Mouse (Mus musculus): ENCODE measurements around the gene Gm884. TPM values are rescaled to one million over a fixed set of nuclear protein-coding genes. Genes with fewer than 3 reads are reported as not detected.
"Not testable (repeated sequence)": the region's sequence is repeated elsewhere in the genome, so short reads cannot be mapped to it uniquely, and the experiment has no call there.

The Gm884 gene
- total RNA-seq, 2 experiments from 2014 or later: not detected

GRCm38 (mm10) chr11:103634806-103635205 lies 13.9 kb upstream of the Gm884 start:
- DNase-seq: no peak

GRCm38 (mm10) chr11:103627453-103627852 lies 6.5 kb upstream of the Gm884 start:
- no peak for DNase-seq

GRCm38 (mm10) chr11:103610772-103611171 lies 10.2 kb downstream of the Gm884 start:
- no peak for DNase-seq

- DNase-seq: no peak
Measured at GRCm38 (mm10) chr11:103606611-103607010, 14.3 kb downstream of the Gm884 start.

- DNase-seq: no peak
Measured at GRCm38 (mm10) chr11:103578339-103578738, 42.6 kb downstream of the Gm884 start.

GRCm38 (mm10) chr11:103556021-103556420 lies 64.9 kb downstream of the Gm884 start:
- peak in 1 of 2 experiments; percentile 6 for DNase-seq

GRCm38 (mm10) chr11:103534973-103535372 lies 86.0 kb downstream of the Gm884 start:
- DNase-seq: not testable (repeated sequence)

GRCm38 (mm10) chr11:103512111-103512510 lies 108.8 kb downstream of the Gm884 start:
- no peak for DNase-seq

- no peak for DNase-seq
Measured at GRCm38 (mm10) chr11:103504497-103504896, 116.4 kb downstream of the Gm884 start, which contains the start of gene Lrrc37a. Lrrc37a (minus strand) TSS chr11:103504597.

Other genes with a start within 250 kb of the Gm884 start
- gene Plekhm1, start 208.5 kb downstream of the Gm884 start, total RNA-seq (2021): 10 to 100 TPM; 18.8 to 20.6 TPM
- not detected for gene Lrrc37a, start 116.5 kb downstream of the Gm884 start, total RNA-seq (2021)
- not detected for gene Lyzl6, start 17.8 kb upstream of the Gm884 start, total RNA-seq (2021)
- gene Rprml, start 28.4 kb upstream of the Gm884 start, total RNA-seq (2021): 100 to 1,000 TPM; 101 to 119 TPM
- 10 to 100 TPM; 63.5 to 64.6 TPM for gene Gosr2, start 76.8 kb upstream of the Gm884 start, total RNA-seq (2021)
- under 1 TPM; 0.38 to 0.57 TPM for gene Wnt9b, start 128.7 kb upstream of the Gm884 start, total RNA-seq (2021)
- 1 to 10 TPM; 1.5 to 1.8 TPM for gene Wnt3, start 153.0 kb upstream of the Gm884 start, total RNA-seq (2021)

Measured in layer of hippocampus, postnatal 36 days (tissue).